Mouse (Mus musculus) pancreas, adult 10 weeks (tissue): ENCODE data around the gene Piga. TPM values are rescaled to one million over a fixed set of nuclear protein-coding genes. Genes with fewer than 3 reads are reported as not detected.

Experiments used
- polyA plus RNA-seq: library from polyadenylated mRNA; stranded (reverse); fragments of 350-450 nt; fragmentation: Illumina TruSeq; extraction: RNeasy Lipid Tissue Mini Kit (QIAGEN cat#74804); gene quantifications from one replicate; pipeline ENCODE4 v1.2.3, GENCODE M21; 2015; ENCODE audit warnings: low read depth, low replicate concordance; ENCODE audit not compliant: insufficient read depth

Gene Piga
- polyA plus RNA-seq = 4.9 TPM

GRCm38 (mm10) chrX:164419471-164419939 lies at the start of gene Piga:
Gene Piga (plus strand): TSS chrX:164419787.

GRCm38 (mm10) chrX:164373081-164373480 lies 46.5 kb upstream of the Piga start, which contains the start of gene Vegfd:
Gene Vegfd (plus strand): TSS chrX:164373378.

GRCm38 (mm10) chrX:164436709-164437108 lies 17.1 kb downstream of the Piga start, which contains the start of gene Asb11:
Gene Asb11 (plus strand): TSS chrX:164436994.

Other genes starting within 250 kb of the Piga start
- 1.5 TPM for gene Bmx, start 161.6 kb upstream of the Piga start, polyA plus RNA-seq
- gene Pir, start 150.4 kb upstream of the Piga start, polyA plus RNA-seq = 1.2 TPM
- 5.4 TPM for gene Vegfd, start 46.4 kb upstream of the Piga start, polyA plus RNA-seq
- gene Asb11, start 17.2 kb downstream of the Piga start, polyA plus RNA-seq = 4.1 TPM
- not detected for gene Asb9, start 86.5 kb downstream of the Piga start, polyA plus RNA-seq